ENCODE assay signal across 25 mouse cellular contexts in genomic region chr5:134783794-134784193, GRCm38 (mm10). TPM values are rescaled to one million over a fixed set of nuclear protein-coding genes. Genes with fewer than 3 reads are reported as not detected.
"Had no signal": no experiment of that assay in that cellular context is flagged by ENCODE, and none has a peak within 500 bp of the region (broad histone marks: within the 10 kb centered on the region; RNA-seq: fewer than 3 reads in every experiment).

No protein-coding gene starts in this region.

- DNase-seq: gastrocnemius, postnatal 14 days; gastrocnemius, postnatal 36 days; heart, adult 11 months; heart, adult 2 months; heart, postnatal 10 days; heart, postnatal 36 days; kidney, adult 18-20 months; kidney, adult 8-10 months; kidney, postnatal 10 days; kidney, postnatal 25 days; layer of hippocampus, adult 9-11 months; layer of hippocampus, postnatal 36 days; liver; liver, embryonic 13.5 days; liver, postnatal 0 days had no signal

- H3K36me3 ChIP-seq: heart, embryonic 12.5 days; hindbrain, embryonic 13.5 days; limb, embryonic 10.5 days; limb, embryonic 12.5 days; liver, embryonic 13.5 days; liver, embryonic 15.5 days had no signal

- H3K27ac ChIP-seq: heart, adult 2 months; hindbrain, embryonic 13.5 days; limb, embryonic 10.5 days; limb, embryonic 12.5 days; liver, embryonic 13.5 days; liver, embryonic 15.5 days had no signal

- H3K9me3 ChIP-seq: heart, embryonic 12.5 days; hindbrain, embryonic 13.5 days; limb, embryonic 10.5 days; limb, embryonic 12.5 days; liver, embryonic 13.5 days; liver, embryonic 15.5 days had no signal

- H3K4me3 ChIP-seq: heart, adult 2 months; heart, embryonic 12.5 days; hindbrain, embryonic 13.5 days; limb, embryonic 10.5 days; limb, embryonic 12.5 days; liver, embryonic 13.5 days; liver, embryonic 15.5 days had no signal

- H3K4me2 ChIP-seq: heart, embryonic 12.5 days; hindbrain, embryonic 13.5 days; limb, embryonic 12.5 days; liver, embryonic 11.5 days; liver, embryonic 13.5 days; liver, embryonic 15.5 days had no signal

- H3K9ac ChIP-seq: heart, embryonic 12.5 days; hindbrain, embryonic 13.5 days; limb, embryonic 12.5 days; liver, embryonic 13.5 days; liver, embryonic 15.5 days; liver, postnatal 0 days had no signal

- ATAC-seq: hindbrain, embryonic 16.5 days; inflammation-experienced regulatory T-cells, adult 6 months; intestine, embryonic 16.5 days; liver, postnatal 0 days had no signal

- H3K4me1 ChIP-seq: liver, embryonic 13.5 days; liver, embryonic 15.5 days had no signal

- H3K27me3 ChIP-seq: heart, embryonic 12.5 days; hindbrain, embryonic 13.5 days; liver, embryonic 13.5 days; liver, embryonic 15.5 days had no signal

RNA-seq across cellular contexts. Expression of gene Eln, which starts 36.7 kb away (rescaled TPM):
- total RNA-seq: hematopoietic stem cell, adult 5-6 weeks had no signal
